Mouse (Mus musculus) neural tube, embryonic 15.5 days (tissue): ENCODE measurements around the gene Isl1. TPM values are rescaled to one million over a fixed set of nuclear protein-coding genes. Genes with fewer than 3 reads are reported as not detected.

Experiments used
- ATAC-seq: fragments of 200-750 bp; cut with Nextera tagmentation; 2 replicates; pipeline ENCODE4 v1.8.0; 2017; ENCODE audit warnings: mild to moderate bottlenecking, moderate TSS enrichment, moderate library complexity; ENCODE audit not compliant: low FRiP score
- H3K27ac ChIP-seq: fragments of 300-500 bp; sonication (generic); replicated peaks from 2 replicates; pipeline ENCODE4 v1.5.1; 2015; ENCODE audit warnings: mild to moderate bottlenecking, inconsistent platforms
- H3K27me3 ChIP-seq: fragments of 300-500 bp; sonication (generic); replicated peaks from 2 replicates; pipeline ENCODE4 v1.6.1; 2015; ENCODE audit warnings: inconsistent platforms
- H3K36me3 ChIP-seq: fragments of 300-500 bp; sonication (generic); 2 replicates; pipeline ENCODE4 v1.6.1; 2015; ENCODE audit warnings: inconsistent platforms
- H3K4me1 ChIP-seq: fragments of 300-500 bp; sonication (generic); 2 replicates; pipeline ENCODE4 v1.6.1; 2015; ENCODE audit warnings: inconsistent platforms
- H3K4me2 ChIP-seq: fragments of 300-500 bp; sonication (generic); 2 replicates; pipeline ENCODE4 v1.6.1; 2015; ENCODE audit warnings: inconsistent platforms, mild to moderate bottlenecking, moderate library complexity
- H3K4me3 ChIP-seq: fragments of 300-500 bp; sonication (generic); replicated peaks from 2 replicates; pipeline ENCODE4 v1.5.1; 2015; ENCODE audit warnings: mild to moderate bottlenecking, inconsistent platforms
- H3K9ac ChIP-seq: fragments of 300-500 bp; sonication (generic); replicated peaks from 2 replicates; pipeline ENCODE4 v1.6.1; 2015; ENCODE audit warnings: mild to moderate bottlenecking, inconsistent platforms
- H3K9me3 ChIP-seq: fragments of 300-500 bp; sonication (generic); replicated peaks from 2 replicates; pipeline ENCODE4 v1.6.1; 2016; ENCODE audit warnings: inconsistent platforms
- WGBS: fragments of 180-500 bp; shearing (Covaris S2); methylation state at CpG from one replicate; pipeline ENCODE4 v1.1.7; 2015; ENCODE audit warnings: mixed read lengths; 5-methylcytosine and 5-hydroxymethylcytosine counted together
- polyA plus RNA-seq: library from polyadenylated mRNA; unstranded; fragments of >200 nt; fragmentation: Nextera tagmentation; extraction: Ambion mirVana; gene quantifications from 2 replicates; pipeline ENCODE4 v1.2.1, GENCODE M21; 2015

Gene Isl1
- polyA plus RNA-seq, 1 experiment from 2014 or later, result 48.5 TPM

DNA sequence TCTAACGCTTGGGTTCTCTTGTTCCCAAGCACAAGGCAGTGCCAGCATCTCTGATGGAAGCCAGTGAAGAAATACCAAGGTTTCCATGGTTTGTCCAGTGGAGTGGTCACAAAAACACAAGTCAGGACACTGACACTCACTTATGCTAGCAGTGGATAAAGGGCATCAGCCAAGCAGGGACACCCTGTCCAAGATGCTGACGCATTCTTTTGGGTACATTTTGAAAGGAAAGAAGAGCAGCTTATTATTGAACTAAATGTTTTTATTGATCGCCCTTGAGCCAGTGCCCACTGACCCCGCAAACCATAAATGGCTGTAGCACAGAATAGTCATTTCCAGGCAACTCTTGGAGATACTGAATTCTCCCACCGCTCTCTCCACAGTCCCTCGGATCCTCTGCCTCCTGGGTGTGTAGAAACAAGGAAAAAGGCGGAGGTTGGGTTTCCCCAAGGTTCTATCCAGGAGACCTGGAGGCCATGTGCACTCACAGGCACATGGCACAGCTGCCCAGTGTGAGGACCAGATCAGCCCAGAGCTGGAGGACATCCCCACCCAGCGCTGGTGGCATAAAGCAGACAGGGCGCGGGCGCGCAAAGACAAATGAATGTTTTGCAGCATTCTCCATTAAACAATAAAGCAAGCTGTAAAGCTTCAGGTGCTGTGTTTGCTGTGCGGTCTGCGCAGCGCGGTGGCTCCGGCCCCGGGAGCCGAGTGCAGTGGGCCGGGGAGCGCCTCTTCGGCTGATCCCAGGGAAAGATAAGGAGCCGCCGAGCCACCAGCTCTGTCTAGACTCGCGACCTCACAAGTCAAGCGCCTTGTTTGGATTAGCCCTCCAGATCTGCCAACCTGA, 16.0 kb downstream of the Isl1 start:
- Histone ChIP-seq H3K4me2 (no peak overlapping the region), H3K27me3 (peaks cover 62% of the 10 kb centered on the region), H3K9ac (no peak overlapping the region), H3K4me3 (no peak overlapping the region), H3K27ac (no peak overlapping the region), H3K4me1 (peaks cover 8% of the 10 kb centered on the region), H3K9me3 (no peaks in the 10 kb centered on the region), H3K36me3 (no peaks in the 10 kb centered on the region)
- WGBS, result 3% methylated on average over 27 of the region's 27 CpGs
- peak; percentile 47 for ATAC-seq

DNA sequence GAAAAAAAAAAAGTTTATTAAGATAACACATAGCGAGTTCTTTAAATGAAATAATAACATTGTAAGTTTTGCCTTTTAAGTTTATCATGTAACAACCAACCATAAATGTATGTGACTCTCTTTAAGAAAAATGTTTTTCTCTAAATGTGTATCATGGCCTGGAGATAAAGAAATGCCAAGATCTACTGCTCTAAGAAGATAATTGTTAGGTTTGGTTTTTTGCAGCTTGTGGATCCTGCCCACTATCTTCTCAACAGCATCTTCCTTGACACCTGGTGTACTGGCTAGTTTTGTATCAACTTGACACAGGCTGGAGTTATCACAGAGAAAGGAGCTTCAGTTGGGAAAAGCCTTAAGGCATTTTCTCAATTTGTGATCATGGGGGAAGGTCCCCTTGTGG, 19.8 kb downstream of the Isl1 start:
- Histone ChIP-seq H3K4me1 (peaks cover 6% of the 10 kb centered on the region), H3K36me3 (no peaks in the 10 kb centered on the region), H3K4me2 (no peak overlapping the region), H3K9me3 (no peaks in the 10 kb centered on the region), H3K27ac (no peak overlapping the region), H3K9ac (no peak overlapping the region), H3K4me3 (no peak overlapping the region), H3K27me3 (peaks cover 28% of the 10 kb centered on the region)
- WGBS, result 100% methylated on average over 1 of the region's 1 CpGs
- ATAC-seq, result no peak

DNA sequence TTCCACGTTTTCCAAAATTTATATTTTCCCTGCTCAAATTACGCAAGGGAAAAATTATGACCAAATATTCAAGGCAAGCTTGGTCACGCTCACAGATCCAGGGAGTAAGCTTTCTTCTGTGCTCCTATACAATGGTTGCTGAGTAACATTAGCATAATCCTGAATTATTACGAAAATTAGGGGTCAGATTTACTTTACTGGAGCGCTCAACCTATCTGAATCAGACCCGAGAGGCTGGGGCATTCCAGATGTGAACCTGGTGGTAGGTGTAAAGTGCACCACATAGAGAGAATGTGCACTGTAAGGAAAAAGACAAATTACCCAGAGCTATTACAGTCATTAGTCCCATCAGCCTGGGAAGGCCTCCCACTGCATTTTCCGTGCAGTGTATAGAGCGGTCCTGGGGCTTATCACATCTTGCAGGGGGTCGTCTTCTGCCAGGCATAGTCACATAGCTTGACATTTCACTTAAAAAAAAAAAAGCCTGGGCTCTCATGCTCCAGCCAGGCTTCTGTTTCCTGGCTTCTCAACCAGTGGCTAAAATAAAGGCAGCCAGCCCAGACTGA, 30.2 kb downstream of the Isl1 start:
- no peak overlapping the region for H3K4me3 ChIP-seq
- H3K36me3 ChIP-seq, result no peaks in the 10 kb centered on the region
- no peak overlapping the region for H3K27ac ChIP-seq
- H3K4me2 ChIP-seq, result no peak overlapping the region
- H3K9me3 ChIP-seq, result no peaks in the 10 kb centered on the region
- H3K27me3 ChIP-seq, result no peaks in the 10 kb centered on the region
- H3K4me1 ChIP-seq, result no peaks in the 10 kb centered on the region
- ATAC-seq, result 0 out of 2 replicates have a peak, but pooled peaks have one; percentile 17
- 51% methylated on average over 9 of the region's 9 CpGs for WGBS
- H3K9ac ChIP-seq, result no peak overlapping the region
